ENCODE assay signal across 9 mouse cellular contexts in the genomic region with DNA sequence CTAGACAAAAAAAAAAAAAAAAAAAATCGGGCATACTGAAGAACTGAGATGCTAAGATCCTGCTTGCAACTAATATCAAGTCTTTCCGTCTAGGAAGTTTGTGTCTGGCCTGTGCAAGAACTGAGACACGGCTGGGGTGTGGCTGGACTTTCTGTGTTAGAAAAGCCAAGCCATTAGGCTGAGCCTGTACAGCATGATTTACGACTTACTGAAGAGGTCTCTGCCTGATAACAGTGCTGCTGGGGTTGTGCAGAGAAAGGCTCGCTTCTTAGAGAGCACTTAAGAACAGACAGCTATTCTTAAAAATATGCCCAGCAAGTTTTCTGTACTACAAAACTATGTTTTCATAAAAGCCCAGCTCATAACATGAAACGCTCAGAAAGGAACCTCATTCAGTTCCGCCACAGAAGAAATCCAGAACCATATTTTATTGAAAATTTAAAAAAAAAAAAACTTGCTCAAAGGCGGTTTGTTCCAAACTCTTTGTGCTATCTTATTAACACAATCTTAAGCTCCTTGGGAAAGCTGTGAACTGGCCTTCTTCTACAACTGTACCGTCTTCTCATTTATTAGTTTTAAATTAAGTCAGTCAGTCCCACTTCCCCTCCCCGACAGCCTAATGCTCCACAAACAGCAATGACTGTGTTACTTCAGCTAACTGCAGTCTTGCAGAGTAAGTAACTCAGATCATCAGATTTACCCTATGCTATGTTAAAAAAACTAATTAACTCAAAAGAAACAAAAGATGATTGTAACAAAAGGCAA. TPM values are rescaled to one million over a fixed set of nuclear protein-coding genes. Genes with fewer than 3 reads are reported as not detected.
DNase-seq lines count a peak whose midpoint lies in the region; ATAC-seq lines count a peak whose summit lies in the region.
"Had no signal": no experiment of that assay in that cellular context is flagged by ENCODE, and none has a peak within 500 bp of the region (broad histone marks: within the 10 kb centered on the region; RNA-seq: fewer than 3 reads in every experiment).

No protein-coding gene starts in this region.

- no peaks in the 10 kb centered on the region for H3K9me3 ChIP-seq in kidney, embryonic 16.5 days (ENCODE audit: low read length)
- 0 out of 2 replicates have a peak, but pooled peaks cover 3% of the 10 kb centered on the region for H3K9me3 ChIP-seq in forebrain, embryonic 12.5 days
- H3K9me3 ChIP-seq: limb, embryonic 15.5 days had no signal

- H3K4me2 ChIP-seq in kidney, embryonic 16.5 days (replicated peaks; ENCODE audit: low read depth, low read length) = no peak overlapping the region
- H3K4me2 ChIP-seq in forebrain, embryonic 12.5 days = peak overlapping the region; percentile 25; the same call in 1 of the 2 replicates
- H3K4me2 ChIP-seq: limb, embryonic 15.5 days had no signal

- ATAC-seq in kidney, embryonic 16.5 days (ENCODE audit: low FRiP score, low TSS enrichment) = peak; percentile 81
- no peak for ATAC-seq in forebrain, embryonic 12.5 days (ENCODE audit: low FRiP score)

- no peak for DNase-seq in kidney, adult 9 months
- DNase-seq in R1 (ENCODE audit: low read depth, low spot score) = peak; percentile 28
- peak; percentile 72 for DNase-seq in mesoderm, embryonic 11.5 days (ENCODE audit: low read depth, low spot score)
- no peak for DNase-seq in testis, postnatal 10 days (ENCODE audit: low spot score)
- no peak for DNase-seq in cerebellum, postnatal 36 days
- DNase-seq: cerebellum, adult 11 months had no signal

- H3K9ac ChIP-seq in kidney, embryonic 16.5 days (replicated peaks; ENCODE audit: low read length) = no peak overlapping the region
- no peak overlapping the region for H3K9ac ChIP-seq in forebrain, embryonic 12.5 days
- H3K9ac ChIP-seq: limb, embryonic 15.5 days had no signal

- 32% methylated on average over 10 of the region's 10 CpGs for WGBS in kidney, embryonic 16.5 days
- 49% methylated on average over 10 of the region's 10 CpGs for WGBS in forebrain, embryonic 12.5 days

- peaks cover 35% of the 10 kb centered on the region for H3K4me1 ChIP-seq in kidney, embryonic 16.5 days (ENCODE audit: insufficient read depth, low read length)
- H3K4me1 ChIP-seq in forebrain, embryonic 12.5 days = peaks cover 67% of the 10 kb centered on the region

- H3K27ac ChIP-seq in kidney, embryonic 16.5 days (ENCODE audit: low read length) = no peak overlapping the region
- peak overlapping the region; percentile 85 for H3K27ac ChIP-seq in forebrain, embryonic 12.5 days
- H3K27ac ChIP-seq: limb, embryonic 15.5 days had no signal

- no peaks in the 10 kb centered on the region for H3K27me3 ChIP-seq in kidney, embryonic 16.5 days (ENCODE audit: insufficient read depth, low read length)
- H3K27me3 ChIP-seq in forebrain, embryonic 12.5 days = no peaks in the 10 kb centered on the region
- H3K27me3 ChIP-seq: limb, embryonic 15.5 days had no signal

- no peak overlapping the region for H3K4me3 ChIP-seq in kidney, embryonic 16.5 days (ENCODE audit: low read length)
- no peak overlapping the region for H3K4me3 ChIP-seq in forebrain, embryonic 12.5 days (replicated peaks)
- H3K4me3 ChIP-seq: limb, embryonic 15.5 days had no signal

- no peaks in the 10 kb centered on the region for H3K36me3 ChIP-seq in kidney, embryonic 16.5 days (ENCODE audit: insufficient read depth, low read length)
- peaks cover 5% of the 10 kb centered on the region for H3K36me3 ChIP-seq in forebrain, embryonic 12.5 days (replicated peaks)
- H3K36me3 ChIP-seq: limb, embryonic 15.5 days had no signal

RNA-seq across cellular contexts. Expression of gene Arhgap21, which starts 26.1 kb away (rescaled TPM):
- polyA plus RNA-seq in kidney, embryonic 16.5 days (2015; fragmentation: Nextera tagmentation; extraction: Ambion mirVana) = 9.2 and 11.2 TPM in 2 replicates
- 55.8 and 59.7 TPM in 2 replicates for polyA plus RNA-seq in forebrain, embryonic 12.5 days (2016; fragmentation: Nextera tagmentation; extraction: Ambion mirVana)

Comparison
In these comparisons a context has a peak if more than half of its experiments do, and no peak if none do; other contexts are left out.
1. DNase-seq: peak in R1 (single experiment) and mesoderm, embryonic 11.5 days (single experiment); none in kidney, adult 9 months (single experiment), testis, postnatal 10 days (single experiment) and cerebellum, postnatal 36 days (0 of 2).